Mouse (Mus musculus): ENCODE results near the gene Kcnk18. TPM values are rescaled to one million over a fixed set of nuclear protein-coding genes. Genes with fewer than 3 reads are reported as not detected.

Kcnk18 gene
- total RNA-seq, 1 experiment from 2014 or later = not detected

DNA sequence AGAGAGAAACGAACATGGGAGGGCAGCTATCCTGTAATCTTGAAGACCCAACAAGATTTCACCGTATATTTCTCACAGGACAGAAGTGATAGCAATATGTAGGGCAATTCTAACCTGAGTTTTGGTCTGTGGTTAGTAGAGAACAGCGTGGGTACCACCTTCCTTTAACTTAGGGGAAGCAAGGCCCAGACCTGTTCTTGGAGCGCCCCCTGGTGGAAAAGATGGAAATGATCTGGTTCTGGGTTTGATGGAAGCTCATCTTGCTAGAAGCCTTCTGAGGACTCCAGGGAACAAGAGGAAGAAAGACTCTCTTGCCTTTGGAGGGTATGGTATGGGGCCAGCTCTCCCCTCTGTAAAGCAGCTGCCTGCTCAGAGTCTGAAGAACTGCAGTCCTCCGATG lies 10.5 kb upstream of the Kcnk18 start:
- ATAC-seq (replicated peaks; ENCODE audit: insufficient number of reproducible peaks, low FRiP score, low TSS enrichment, poor library complexity, severe bottlenecking) = 0 out of 2 replicates have a peak, but pooled peaks have one; percentile 31

DNA sequence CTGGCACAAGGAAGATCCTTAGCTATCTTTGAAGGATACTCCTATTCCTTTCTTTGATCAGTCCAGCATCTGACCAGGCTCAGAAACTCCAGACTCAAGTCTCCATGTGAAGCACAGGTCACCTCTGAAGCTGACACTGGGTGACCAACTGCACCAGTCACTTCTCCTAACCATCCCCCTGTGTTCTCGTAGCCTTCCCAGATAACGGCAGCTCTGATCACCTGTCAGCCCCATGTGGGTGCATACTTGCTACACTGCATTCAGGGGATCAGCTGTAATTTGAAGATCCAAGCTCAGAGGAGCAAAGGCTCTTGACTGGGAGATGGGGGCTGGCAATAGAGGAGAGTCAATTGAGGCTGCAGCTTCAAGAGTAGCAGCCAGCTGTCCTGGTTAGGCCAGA lies 10.0 kb upstream of the Kcnk18 start:
- ATAC-seq (replicated peaks; ENCODE audit: insufficient number of reproducible peaks, low FRiP score, low TSS enrichment, poor library complexity, severe bottlenecking) = no peak

DNA sequence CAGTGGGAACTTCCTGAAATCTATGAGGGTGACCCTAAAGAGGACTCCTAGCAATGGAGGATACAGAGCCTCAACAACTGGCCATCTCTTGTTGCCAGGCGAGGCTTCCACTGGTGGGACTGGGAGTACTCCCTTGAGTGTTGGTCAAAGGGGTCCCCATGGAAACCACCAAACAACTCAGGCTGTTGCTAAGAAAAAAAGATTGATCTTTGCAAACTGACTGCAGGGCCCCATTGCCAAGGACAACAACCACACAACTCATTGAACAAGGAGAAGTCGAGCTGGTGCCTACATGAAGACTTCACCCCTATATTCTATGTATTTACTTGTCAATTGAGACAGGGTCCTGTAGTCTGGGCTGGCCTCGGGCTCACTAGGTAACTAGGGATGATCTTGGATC lies 2.1 kb upstream of the Kcnk18 start:
- ATAC-seq (replicated peaks; ENCODE audit: insufficient number of reproducible peaks, low FRiP score, low TSS enrichment, poor library complexity, severe bottlenecking) = no peak

DNA sequence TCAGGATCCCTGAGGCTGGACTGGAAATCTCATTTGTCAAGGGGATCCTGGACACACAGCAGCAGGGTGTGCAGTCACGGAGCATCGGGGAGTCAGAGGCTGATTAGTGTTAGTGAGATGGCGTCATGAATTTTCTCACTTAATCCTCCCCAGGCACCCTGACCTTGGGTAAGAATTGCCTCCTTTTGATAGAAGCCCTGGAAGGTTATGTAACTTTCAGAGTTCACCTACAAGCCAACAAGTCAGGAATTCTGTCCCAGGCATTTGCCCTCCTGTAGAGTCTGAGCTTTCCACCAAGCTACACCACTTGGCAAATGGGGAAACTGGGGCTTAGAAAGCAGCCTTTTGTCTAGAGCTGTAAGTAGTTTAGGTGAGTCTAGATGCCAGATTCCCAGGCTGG lies 2.1 kb downstream of the Kcnk18 start:
- ATAC-seq (replicated peaks; ENCODE audit: insufficient number of reproducible peaks, low FRiP score, low TSS enrichment, poor library complexity, severe bottlenecking) = no peak

DNA sequence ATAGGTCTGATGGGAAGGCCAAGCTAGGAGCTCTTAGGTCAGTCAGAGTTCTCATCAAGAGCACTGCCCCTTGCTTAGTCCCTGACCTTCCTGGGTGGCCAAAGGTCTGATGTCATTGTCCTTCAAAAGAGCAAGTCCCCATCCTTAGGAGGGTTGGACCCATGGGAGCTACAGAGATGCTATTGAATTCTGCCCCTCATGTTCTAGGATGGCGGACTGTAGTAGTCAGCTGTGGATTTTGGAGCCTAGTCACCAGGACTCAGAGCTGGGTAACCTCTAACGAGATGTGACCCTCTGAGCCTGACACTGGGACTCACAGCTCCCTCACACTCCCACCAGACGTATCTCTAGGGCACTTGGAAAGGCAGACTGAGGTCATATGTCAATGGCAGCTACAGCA lies 9.4 kb downstream of the Kcnk18 start:
- ATAC-seq (replicated peaks; ENCODE audit: insufficient number of reproducible peaks, low FRiP score, low TSS enrichment, poor library complexity, severe bottlenecking) = no peak

DNA sequence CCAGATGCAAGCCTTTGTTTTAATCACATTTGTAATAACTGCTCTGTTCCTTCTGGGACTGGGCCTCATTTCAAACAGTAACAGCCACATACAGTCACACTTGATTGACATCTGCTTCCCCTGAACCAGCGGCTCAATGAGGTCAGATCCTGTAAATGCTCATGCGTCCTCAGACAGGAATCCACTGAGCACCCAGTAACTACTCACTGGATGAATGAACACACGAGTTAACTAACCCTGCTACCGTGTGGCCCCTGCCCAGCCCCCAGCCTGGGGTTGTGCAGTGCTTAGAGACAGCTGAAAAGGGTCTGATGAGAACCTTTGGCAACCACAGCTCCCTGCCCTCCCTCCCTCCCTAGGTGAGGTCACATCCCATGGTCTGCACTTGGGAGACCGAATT lies 13.8 kb downstream of the Kcnk18 start:
- ATAC-seq (replicated peaks; ENCODE audit: insufficient number of reproducible peaks, low FRiP score, low TSS enrichment, poor library complexity, severe bottlenecking) = no peak

DNA sequence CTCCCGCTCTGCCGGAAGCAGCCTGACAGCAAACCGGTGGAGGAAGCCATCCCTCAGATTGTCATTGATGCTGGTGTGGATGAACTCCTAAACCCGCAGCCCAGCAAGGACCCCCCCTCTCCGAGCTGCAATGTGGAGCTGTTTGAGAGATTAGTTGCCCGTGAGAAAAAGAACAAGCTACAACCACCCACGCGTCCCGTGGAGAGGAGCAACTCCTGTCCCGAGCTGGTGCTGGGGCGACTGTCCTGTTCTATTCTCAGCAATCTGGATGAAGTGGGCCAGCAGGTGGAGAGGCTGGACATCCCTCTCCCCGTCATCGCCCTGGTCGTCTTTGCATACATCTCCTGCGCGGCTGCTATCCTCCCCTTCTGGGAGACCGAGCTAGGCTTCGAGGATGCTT lies 16.0 kb downstream of the Kcnk18 start:
- no peak for ATAC-seq (replicated peaks; ENCODE audit: insufficient number of reproducible peaks, low FRiP score, low TSS enrichment, poor library complexity, severe bottlenecking)

DNA sequence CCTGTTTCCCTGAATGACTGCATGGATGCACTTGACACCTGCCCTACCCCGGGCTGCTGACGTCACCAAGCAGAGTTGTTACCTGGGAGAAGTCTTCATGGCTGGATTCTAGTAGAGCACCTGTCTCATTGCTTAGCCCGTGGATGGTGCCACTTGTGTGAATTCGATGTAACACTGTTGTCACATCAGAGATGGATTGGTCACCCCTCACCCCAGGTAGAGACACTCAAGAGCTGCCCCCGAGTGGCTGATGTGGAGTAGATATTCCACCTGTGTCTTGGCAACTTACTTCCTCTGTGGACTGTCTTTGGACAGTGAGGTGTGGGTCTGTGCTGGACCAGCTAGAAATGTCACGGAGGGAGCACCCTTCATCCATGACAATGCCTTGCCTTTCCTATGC lies 17.0 kb downstream of the Kcnk18 start:
- no peak for ATAC-seq (replicated peaks; ENCODE audit: insufficient number of reproducible peaks, low FRiP score, low TSS enrichment, poor library complexity, severe bottlenecking)

DNA sequence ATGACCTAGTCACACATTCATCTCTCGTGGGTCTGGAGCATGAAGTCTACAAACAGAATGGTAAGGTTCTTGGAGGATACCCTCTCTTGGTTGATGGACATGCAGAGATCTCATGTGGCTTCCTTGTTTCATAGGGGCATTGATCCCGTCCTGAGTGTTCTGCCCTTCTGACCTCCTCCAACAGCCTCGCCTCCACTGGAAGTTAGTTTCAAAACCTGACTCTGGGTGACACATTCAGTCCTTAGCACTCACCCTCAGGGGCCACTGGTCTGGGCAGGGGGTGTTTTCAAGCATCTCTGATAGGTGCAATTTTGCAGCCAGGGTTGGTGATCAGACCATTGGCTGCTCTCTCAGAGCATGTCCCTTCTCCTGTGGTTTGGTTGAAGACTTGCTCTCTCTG lies 19.6 kb downstream of the Kcnk18 start:
- no peak for ATAC-seq (replicated peaks; ENCODE audit: insufficient number of reproducible peaks, low FRiP score, low TSS enrichment, poor library complexity, severe bottlenecking)

DNA sequence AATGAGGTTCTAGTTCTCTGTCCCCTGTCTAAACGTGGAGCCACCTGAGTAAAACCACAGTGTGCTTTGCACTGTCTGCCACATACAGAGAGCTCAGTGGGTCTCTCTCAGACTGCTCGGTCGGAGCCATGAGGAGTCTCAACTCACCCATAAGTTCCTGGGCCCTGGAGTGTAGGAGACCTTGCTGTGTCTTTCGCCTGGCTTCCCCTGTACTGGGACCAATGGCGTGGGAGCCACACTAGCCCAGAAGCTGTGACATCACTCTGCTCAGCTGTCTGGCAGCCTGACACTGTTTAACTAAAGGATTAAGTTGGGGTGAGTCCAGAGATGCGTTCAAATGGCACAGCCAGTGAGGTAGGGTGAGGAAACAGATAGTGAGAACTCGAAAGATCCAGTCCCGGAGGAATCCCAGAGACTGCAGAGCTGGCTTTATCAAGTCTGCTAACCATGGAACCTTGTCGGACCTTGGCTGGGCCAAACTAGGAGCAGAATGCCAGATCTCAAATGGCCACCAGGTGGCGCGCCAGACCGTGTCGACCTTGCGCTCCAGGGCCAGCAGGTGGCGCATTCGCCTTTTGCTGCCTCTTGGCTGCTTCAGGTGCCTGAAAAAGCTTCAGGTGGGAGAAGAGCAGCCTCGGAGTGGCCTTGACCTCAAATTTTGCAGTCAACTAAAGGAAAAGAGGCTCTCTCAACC lies 20.3 kb downstream of the Kcnk18 start:
- ATAC-seq (replicated peaks; ENCODE audit: insufficient number of reproducible peaks, low FRiP score, low TSS enrichment, poor library complexity, severe bottlenecking) = peak; percentile 74

DNA sequence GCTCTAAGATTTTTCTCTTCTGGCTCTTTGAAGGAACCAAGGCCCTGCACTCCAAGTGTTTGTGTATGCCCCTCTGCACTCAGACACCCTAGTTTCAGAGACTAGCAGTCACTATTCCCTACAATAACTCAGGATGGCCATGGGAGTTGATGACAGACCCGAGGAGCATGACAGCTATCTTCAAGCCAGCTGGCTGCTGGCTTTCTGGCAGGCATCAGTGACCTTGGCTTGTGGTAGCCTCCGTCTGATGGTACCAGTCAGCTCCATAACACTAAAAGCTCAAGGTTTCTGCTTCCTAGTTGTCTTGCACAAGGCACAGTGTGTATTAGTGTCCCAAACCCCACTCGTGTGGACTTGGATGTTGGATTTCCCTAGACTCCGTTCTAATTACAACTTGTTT lies 23.0 kb downstream of the Kcnk18 start:
- ATAC-seq (replicated peaks; ENCODE audit: insufficient number of reproducible peaks, low FRiP score, low TSS enrichment, poor library complexity, severe bottlenecking) = no peak

DNA sequence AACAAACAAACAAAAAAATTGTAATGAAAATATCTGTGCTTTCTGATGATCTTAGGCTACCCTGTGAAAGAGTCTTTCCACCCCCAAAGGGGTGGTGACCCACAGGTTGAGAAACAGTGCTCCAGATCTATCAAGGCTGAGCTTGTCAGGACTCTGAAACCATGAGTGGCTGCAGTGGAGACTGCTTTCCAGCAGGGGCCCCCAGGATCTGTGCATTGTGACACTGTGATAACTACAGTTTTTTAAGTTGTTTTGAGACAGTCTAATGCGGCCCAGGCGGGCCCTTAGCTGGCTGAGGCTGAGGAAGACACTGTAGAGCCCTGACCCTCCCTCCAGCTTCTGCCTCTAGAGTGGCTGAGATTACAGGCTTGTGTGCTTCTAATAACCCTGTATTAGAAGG lies 24.0 kb downstream of the Kcnk18 start:
- no peak for ATAC-seq (replicated peaks; ENCODE audit: insufficient number of reproducible peaks, low FRiP score, low TSS enrichment, poor library complexity, severe bottlenecking)

DNA sequence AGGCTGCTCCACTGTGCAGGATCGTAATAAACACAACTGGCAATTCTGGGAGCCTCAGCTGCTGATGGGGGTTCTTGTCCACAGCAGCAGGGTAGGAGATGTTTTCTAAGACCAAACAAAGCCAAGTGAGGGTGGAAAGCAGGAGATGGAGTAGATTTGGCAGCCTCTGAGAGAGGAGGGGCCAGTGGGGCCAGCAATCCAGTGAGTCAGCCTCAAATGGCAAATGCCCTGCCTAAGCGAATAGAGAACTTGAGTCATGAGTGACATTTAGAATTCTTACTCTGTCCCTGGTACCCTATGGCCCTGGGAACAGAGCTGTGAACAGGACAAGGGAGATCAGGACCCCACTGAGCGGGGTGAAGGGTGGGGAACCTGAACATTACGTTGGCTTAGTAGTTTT lies 29.1 kb downstream of the Kcnk18 start:
- no peak for ATAC-seq (replicated peaks; ENCODE audit: insufficient number of reproducible peaks, low FRiP score, low TSS enrichment, poor library complexity, severe bottlenecking)

DNA sequence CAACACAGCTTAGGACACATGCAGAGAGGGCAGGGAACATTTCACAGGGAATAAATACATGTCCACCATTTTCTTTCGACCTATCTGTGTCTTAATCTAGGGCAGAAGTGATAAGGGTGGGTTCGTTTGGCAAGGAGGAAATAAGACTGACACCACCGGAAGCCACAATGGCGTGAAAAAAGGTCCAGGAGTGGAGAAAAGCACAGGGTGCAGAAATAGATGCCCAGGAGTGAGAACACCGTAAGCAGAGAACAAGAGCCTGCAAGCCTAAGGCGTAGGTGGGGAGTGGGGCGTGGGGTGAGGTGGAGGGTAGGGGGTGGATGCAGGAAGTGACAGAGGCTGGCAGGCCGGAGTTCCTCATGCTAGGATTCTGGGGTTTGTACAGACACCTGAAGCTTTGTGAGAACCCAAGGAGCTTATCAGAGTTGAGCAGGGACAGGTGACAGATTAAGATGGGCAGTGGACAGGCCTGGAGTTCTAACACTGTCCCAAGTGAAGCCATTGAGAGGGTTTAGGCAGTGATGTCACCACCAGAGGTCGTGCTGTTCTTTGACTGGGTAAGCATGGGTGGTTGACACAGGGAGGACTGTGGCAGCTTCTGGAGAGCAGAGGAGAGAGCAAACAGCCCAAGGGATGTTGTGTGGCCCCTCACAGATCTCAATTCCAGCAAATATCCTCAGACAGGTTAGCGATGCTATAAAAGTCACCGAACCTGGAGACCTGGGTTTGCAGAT lies 29.7 kb downstream of the Kcnk18 start:
- no peak for ATAC-seq (replicated peaks; ENCODE audit: insufficient number of reproducible peaks, low FRiP score, low TSS enrichment, poor library complexity, severe bottlenecking)

DNA sequence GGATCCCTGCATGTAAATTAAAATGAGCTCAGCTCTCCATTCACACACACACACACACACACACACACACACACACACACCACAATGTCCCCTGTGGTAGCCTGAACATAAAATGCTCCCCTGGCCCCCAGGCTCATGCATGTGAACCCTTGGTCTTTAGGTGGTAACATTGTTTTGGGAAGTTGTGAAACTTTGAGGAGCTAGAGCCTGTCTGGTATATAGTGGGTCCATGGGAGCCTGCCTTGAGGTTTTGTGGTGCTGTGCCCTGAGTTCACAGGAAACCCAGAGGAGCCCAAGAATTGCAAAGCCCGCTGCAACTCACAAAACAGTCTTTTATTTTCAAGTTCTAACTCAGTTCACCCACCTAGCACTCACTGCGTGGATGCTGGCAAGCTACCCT lies 33.6 kb downstream of the Kcnk18 start:
- no peak for ATAC-seq (replicated peaks; ENCODE audit: insufficient number of reproducible peaks, low FRiP score, low TSS enrichment, poor library complexity, severe bottlenecking)

DNA sequence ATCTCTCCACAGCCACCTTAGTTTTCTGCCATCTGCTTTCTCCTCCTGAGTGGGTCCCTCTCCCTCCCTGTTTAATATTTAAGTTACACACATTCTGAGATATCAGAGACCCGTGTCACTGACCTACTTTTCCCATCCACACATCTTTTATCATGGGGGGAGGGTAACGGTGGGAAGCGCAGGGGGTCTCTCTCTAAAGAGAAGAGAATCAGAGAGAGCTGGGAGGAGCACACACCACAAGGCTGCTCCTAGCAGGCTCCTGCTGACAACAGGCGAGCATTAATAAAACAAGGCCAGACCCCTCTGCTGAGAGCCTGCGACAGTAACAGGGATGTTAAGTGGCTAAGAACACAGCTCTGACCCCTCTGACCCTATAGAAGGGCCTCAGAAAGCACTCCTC lies 40.6 kb downstream of the Kcnk18 start:
- ATAC-seq (replicated peaks; ENCODE audit: insufficient number of reproducible peaks, low FRiP score, low TSS enrichment, poor library complexity, severe bottlenecking) = no peak

DNA sequence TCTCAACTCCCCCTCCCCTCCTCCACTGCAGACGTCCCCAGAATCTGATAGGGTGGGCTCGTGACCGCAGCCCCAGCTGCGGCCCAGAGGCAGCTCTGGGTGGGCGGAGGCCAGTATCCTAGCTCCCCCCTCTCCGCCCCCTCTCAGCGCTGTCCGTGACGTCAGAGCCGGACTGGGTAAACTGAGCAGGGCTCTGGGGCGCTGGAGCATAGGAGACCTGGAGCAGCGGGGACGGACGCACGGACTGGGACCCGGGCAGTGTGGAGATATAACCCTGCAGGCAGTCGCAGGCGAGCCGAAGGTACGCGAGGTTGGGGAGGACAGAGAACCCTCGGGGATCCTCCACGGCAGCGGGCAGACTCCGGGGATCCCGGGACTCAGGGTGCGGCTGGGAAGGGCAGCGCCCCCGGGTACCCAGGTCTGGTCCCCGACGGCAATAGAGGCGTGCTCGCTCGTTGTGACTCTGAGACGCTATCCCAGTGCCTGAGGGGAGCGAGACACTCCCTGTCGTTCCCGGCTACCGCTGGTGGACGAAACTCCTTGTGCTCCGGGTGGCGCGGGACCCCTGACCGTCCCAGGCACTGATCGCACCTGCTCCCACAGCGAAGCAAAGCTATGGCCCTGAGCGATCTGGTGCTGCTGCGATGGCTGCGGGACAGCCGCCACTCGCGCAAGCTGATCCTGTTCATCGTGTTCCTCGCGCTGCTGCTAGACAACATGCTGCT lies 41.9 kb downstream of the Kcnk18 start, which contains the start of gene Slc18a2:
Gene Slc18a2 (plus strand): TSS at position 179 of the 725 bp plus-strand sequence.
- no peak for ATAC-seq (replicated peaks; ENCODE audit: insufficient number of reproducible peaks, low FRiP score, low TSS enrichment, poor library complexity, severe bottlenecking)

DNA sequence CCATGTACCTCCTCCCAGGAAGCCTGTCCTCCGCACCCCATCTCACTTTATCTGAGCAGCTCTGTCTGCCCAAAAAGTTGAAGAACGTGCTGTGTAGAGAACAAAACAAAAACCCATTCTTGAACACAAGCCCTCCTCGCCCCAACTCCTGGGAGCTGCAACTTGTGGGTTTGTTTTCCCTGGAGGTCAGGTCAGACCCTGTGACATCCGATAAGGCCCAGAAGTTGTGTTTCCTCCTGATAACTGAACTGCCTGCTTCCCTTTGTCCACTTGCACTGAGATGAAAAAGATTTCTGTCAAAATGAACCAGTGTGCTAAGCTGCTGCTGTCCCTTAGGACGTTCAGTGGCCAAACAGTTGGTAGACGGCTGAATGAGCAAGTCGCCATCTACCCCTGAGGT lies 42.6 kb downstream of the Kcnk18 start:
- ATAC-seq (replicated peaks; ENCODE audit: insufficient number of reproducible peaks, low FRiP score, low TSS enrichment, poor library complexity, severe bottlenecking) = no peak

DNA sequence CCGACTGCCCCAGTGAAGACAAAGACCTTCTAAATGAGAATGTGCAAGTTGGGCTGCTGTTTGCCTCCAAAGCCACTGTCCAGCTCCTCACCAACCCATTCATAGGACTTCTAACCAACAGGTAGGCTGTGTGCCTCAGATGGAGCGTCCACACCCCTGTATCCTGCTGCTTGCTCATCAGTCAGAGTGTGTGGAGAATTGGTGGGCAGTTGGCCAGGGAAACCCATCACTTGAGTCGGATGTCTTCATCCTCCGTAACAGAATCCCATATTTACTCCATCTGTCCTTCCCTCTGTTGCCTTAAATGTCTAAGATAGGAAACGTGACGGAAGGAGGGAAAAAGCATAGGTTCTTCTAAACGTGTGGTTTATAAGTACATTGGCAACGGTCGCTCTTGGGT lies 44.2 kb downstream of the Kcnk18 start:
- no peak for ATAC-seq (replicated peaks; ENCODE audit: insufficient number of reproducible peaks, low FRiP score, low TSS enrichment, poor library complexity, severe bottlenecking)

Data from monocyte, adult 5-6 weeks (primary cell).